Mouse (Mus musculus) G1E (cell line): ENCODE results near the gene Mras.

Source experiments
- CTCF ChIP-seq: IDR thresholded peaks from 2 replicates; pipeline ENCODE4 v1.5.1; 2012; ENCODE audit warnings: low read depth, low read length, inconsistent platforms, mixed read lengths
- GATA1 ChIP-seq: IDR thresholded peaks from 2 replicates; pipeline ENCODE4 v1.6.1; 2012; ENCODE audit warnings: borderline replicate concordance, low read length, inconsistent platforms, mixed read lengths
- TAL1 ChIP-seq: conservative IDR thresholded peaks from 2 replicates; pipeline ENCODE4 v1.6.1; 2012; ENCODE audit warnings: low read depth, low read length, inconsistent platforms, mixed read lengths

- TF ChIP-seq CTCF (no peak), TAL1 (no peak), GATA1 (no peak)
Measured at GRCm38 (mm10) chr9:99409280-99409679, 27.9 kb downstream of the Mras start.
